Mouse (Mus musculus) midbrain, embryonic 15.5 days (tissue): ENCODE data around the gene Rpn2. TPM values are rescaled to one million over a fixed set of nuclear protein-coding genes. Genes with fewer than 3 reads are reported as not detected.

ENCODE experiments used
- ATAC-seq: fragments of 200-750 bp; cut with Nextera tagmentation; replicated peaks from 2 replicates; pipeline ENCODE4 v1.8.0; 2017; ENCODE audit warnings: moderate TSS enrichment
- H3K27ac ChIP-seq: fragments of 300-500 bp; sonication (generic); 2 replicates; pipeline ENCODE4 v1.5.1; 2015; ENCODE audit warnings: mild to moderate bottlenecking, inconsistent platforms
- H3K27me3 ChIP-seq: fragments of 300-500 bp; sonication (generic); replicated peaks from 2 replicates; pipeline ENCODE4 v1.6.1; 2015; ENCODE audit warnings: inconsistent platforms
- H3K36me3 ChIP-seq: fragments of 300-500 bp; sonication (generic); replicated peaks from 2 replicates; pipeline ENCODE4 v1.6.1; 2015; ENCODE audit warnings: inconsistent platforms
- H3K4me1 ChIP-seq: fragments of 300-500 bp; sonication (generic); 2 replicates; pipeline ENCODE4 v1.6.1; 2015; ENCODE audit warnings: inconsistent platforms
- H3K4me2 ChIP-seq: fragments of 300-500 bp; sonication (generic); 2 replicates; pipeline ENCODE4 v1.6.1; 2015; ENCODE audit warnings: inconsistent platforms, mild to moderate bottlenecking, moderate library complexity
- H3K4me3 ChIP-seq: fragments of 300-500 bp; sonication (generic); 2 replicates; pipeline ENCODE4 v1.5.1; 2015; ENCODE audit warnings: mild to moderate bottlenecking, inconsistent platforms
- H3K9ac ChIP-seq: fragments of 300-500 bp; sonication (generic); 2 replicates; pipeline ENCODE4 v1.6.1; 2015; ENCODE audit warnings: mild to moderate bottlenecking, inconsistent platforms
- H3K9me3 ChIP-seq: fragments of 300-500 bp; sonication (generic); 2 replicates; pipeline ENCODE4 v1.6.1; 2016; ENCODE audit warnings: inconsistent platforms
- WGBS: fragments of 180-500 bp; shearing (Covaris S2); methylation state at CpG from one replicate; pipeline ENCODE4 v1.1.7; 2015; ENCODE audit warnings: mixed read lengths; 5-methylcytosine and 5-hydroxymethylcytosine counted together
- polyA plus RNA-seq: library from polyadenylated mRNA; unstranded; fragments of >200 nt; fragmentation: Nextera tagmentation; extraction: Ambion mirVana; gene quantifications from 2 replicates; pipeline ENCODE4 v1.2.1, GENCODE M21; 2015

The Rpn2 gene
- polyA plus RNA-seq = 215 and 218 TPM in 2 replicates

GRCm38 (mm10) chr2:157278717-157279415, at the start of gene Rpn2:
Gene Rpn2, plus strand, starts transcription at chr2:157279017.
- Histone ChIP-seq H3K4me2 (peak within 1 kb of the TSS; percentile 57), H3K4me1 (peaks cover 23% of the 10 kb centered on the region), H3K27ac (peak within 1 kb of the TSS; percentile 95), H3K27me3 (no peaks in the 10 kb centered on the region), H3K36me3 (0 out of 2 replicates have a peak, but pooled peaks cover 5% of the 10 kb centered on the region), H3K4me3 (peak within 1 kb of the TSS; percentile 73), H3K9me3 (no peaks in the 10 kb centered on the region), H3K9ac (peak within 1 kb of the TSS; percentile 78)
- ATAC-seq = peak; percentile 100
- WGBS = under 1% methylated on average over 64 of the region's 64 CpGs

- H3K4me3 ChIP-seq = no peak overlapping the region
- 79% methylated on average over 8 of the region's 8 CpGs for WGBS
- no peaks in the 10 kb centered on the region for H3K36me3 ChIP-seq
- H3K27ac ChIP-seq = no peak overlapping the region
- H3K4me1 ChIP-seq = no peaks in the 10 kb centered on the region
- H3K9ac ChIP-seq = no peak overlapping the region
- no peak for ATAC-seq
- no peak overlapping the region for H3K4me2 ChIP-seq
- H3K9me3 ChIP-seq = no peaks in the 10 kb centered on the region
- H3K27me3 ChIP-seq = no peaks in the 10 kb centered on the region
Observed at GRCm38 (mm10) chr2:157235946-157236345, 42.9 kb upstream of the Rpn2 start.

- ATAC-seq = no peak
- Histone ChIP-seq H3K36me3 (no peaks in the 10 kb centered on the region), H3K9me3 (no peaks in the 10 kb centered on the region), H3K27ac (no peak overlapping the region), H3K4me1 (no peaks in the 10 kb centered on the region), H3K4me2 (no peak overlapping the region), H3K27me3 (no peaks in the 10 kb centered on the region), H3K9ac (no peak overlapping the region), H3K4me3 (no peak overlapping the region)
- 59% methylated on average over 5 of the region's 5 CpGs for WGBS
Observed at GRCm38 (mm10) chr2:157245001-157245400, 33.8 kb upstream of the Rpn2 start.

DNA sequence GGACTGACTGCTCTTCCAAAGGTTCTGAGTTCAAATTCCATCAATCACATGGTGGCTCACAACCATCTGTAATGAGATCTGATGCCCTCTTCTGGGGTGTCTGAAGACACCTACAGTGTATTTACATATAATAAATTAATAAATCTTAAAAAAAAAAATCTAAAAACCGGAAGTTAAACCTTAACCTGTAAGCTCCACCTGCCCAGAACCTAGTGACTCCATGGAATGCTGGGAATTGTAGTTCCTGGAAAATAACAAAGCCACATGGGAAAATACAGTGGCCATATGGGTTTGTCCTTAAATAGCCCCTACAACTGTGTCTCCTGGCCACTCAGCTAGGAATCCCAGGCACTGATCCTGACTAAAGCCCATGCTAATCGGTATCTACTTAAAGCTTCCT, 33.2 kb upstream of the Rpn2 start:
- Histone ChIP-seq H3K27me3 (no peaks in the 10 kb centered on the region), H3K4me3 (no peak overlapping the region), H3K4me1 (no peaks in the 10 kb centered on the region), H3K9ac (no peak overlapping the region), H3K27ac (no peak overlapping the region), H3K4me2 (no peak overlapping the region), H3K36me3 (no peaks in the 10 kb centered on the region), H3K9me3 (no peaks in the 10 kb centered on the region)
- 85% methylated on average over 2 of the region's 2 CpGs for WGBS
- no peak for ATAC-seq

DNA sequence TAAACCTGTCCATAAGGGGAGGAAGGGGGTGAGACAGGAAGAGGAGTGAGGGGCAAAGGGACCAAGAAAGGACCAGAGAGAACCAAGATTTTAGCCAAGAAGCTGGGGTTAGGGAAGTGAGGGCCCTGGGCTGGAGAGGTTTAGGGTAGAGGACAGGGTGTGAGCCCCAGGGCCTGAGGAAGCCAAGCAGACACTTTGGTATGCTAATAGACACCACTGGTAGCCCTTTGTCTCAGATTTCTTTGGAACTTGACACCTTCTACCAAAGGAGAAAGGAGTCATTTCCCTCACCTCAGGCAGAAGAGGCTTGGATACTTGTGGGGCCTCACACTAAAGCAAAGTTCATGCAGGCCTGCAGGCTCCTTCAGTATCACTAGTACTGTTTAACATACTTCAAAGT, 30.7 kb upstream of the Rpn2 start:
- Histone ChIP-seq H3K27me3 (no peaks in the 10 kb centered on the region), H3K36me3 (no peaks in the 10 kb centered on the region), H3K4me2 (no peak overlapping the region), H3K4me1 (no peaks in the 10 kb centered on the region), H3K4me3 (no peak overlapping the region), H3K9me3 (no peaks in the 10 kb centered on the region), H3K9ac (no peak overlapping the region), H3K27ac (no peak overlapping the region)
- ATAC-seq = no peak

GRCm38 (mm10) chr2:157259720-157260119, 19.1 kb upstream of the Rpn2 start:
- Histone ChIP-seq H3K4me1 (no peaks in the 10 kb centered on the region), H3K4me2 (no peak overlapping the region), H3K27me3 (no peaks in the 10 kb centered on the region), H3K9me3 (no peaks in the 10 kb centered on the region), H3K27ac (no peak overlapping the region), H3K4me3 (no peak overlapping the region), H3K36me3 (no peaks in the 10 kb centered on the region), H3K9ac (no peak overlapping the region)
- 1% methylated on average over 5 of the region's 5 CpGs for WGBS
- no peak for ATAC-seq

GRCm38 (mm10) chr2:157261930-157262329, 16.9 kb upstream of the Rpn2 start:
- no peak overlapping the region for H3K4me2 ChIP-seq
- no peak overlapping the region for H3K27ac ChIP-seq
- ATAC-seq = no peak
- WGBS = 76% methylated on average over 5 of the region's 5 CpGs
- no peaks in the 10 kb centered on the region for H3K9me3 ChIP-seq
- no peak overlapping the region for H3K4me3 ChIP-seq
- H3K36me3 ChIP-seq = no peaks in the 10 kb centered on the region
- H3K9ac ChIP-seq = no peak overlapping the region
- H3K27me3 ChIP-seq = no peaks in the 10 kb centered on the region
- H3K4me1 ChIP-seq = no peaks in the 10 kb centered on the region

DNA sequence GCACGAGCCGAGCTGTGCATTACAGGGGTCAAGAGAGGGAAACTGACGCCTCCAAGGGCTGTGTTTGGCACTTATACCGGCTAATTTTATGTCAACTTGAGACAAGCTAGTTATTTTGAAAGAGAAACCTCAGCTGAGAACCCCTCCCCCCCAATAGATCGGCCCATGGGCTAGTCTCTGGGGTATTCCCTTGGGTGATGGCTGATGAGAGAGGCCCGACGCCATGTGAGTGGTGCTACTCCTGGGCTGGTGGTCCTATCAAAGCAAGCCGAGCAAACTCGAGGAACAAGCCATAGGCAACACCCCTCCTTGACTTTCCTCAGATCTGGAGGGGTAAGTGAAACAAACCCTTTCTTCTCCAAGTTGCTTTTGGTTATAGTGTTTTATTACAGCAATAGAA, 16.3 kb upstream of the Rpn2 start:
- H3K4me2 ChIP-seq = no peak overlapping the region
- no peaks in the 10 kb centered on the region for H3K36me3 ChIP-seq
- H3K27me3 ChIP-seq = no peaks in the 10 kb centered on the region
- no peak overlapping the region for H3K4me3 ChIP-seq
- WGBS = 79% methylated on average over 9 of the region's 9 CpGs
- no peak overlapping the region for H3K9ac ChIP-seq
- H3K27ac ChIP-seq = no peak overlapping the region
- ATAC-seq = no peak
- H3K9me3 ChIP-seq = no peaks in the 10 kb centered on the region
- H3K4me1 ChIP-seq = no peaks in the 10 kb centered on the region

DNA sequence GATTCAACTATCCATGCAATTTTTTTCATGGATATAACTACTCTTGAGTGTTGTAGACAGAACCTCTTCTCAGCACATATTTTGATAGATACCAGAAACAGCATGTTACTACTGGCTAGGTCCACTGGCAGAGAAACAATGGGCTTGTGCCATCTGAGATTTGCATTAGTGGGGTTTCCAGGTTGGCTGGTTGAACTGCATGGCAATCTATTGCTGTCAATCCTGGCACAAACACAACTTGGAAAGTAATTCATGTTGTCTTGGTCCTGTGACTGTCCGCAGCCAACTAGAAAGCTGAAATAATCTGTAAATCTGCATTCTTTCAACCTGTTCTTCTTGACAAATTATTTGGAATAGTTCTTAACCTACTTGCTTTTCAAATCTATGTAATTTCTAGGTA, 15.7 kb upstream of the Rpn2 start:
- Histone ChIP-seq H3K9ac (no peak overlapping the region), H3K4me3 (no peak overlapping the region), H3K4me1 (no peaks in the 10 kb centered on the region), H3K27ac (no peak overlapping the region), H3K27me3 (no peaks in the 10 kb centered on the region), H3K9me3 (no peaks in the 10 kb centered on the region), H3K36me3 (no peaks in the 10 kb centered on the region), H3K4me2 (no peak overlapping the region)
- ATAC-seq = no peak
- 85% methylated on average over 1 of the region's 1 CpGs for WGBS

- H3K4me3 ChIP-seq = no peak overlapping the region
- WGBS = 86% methylated on average over 6 of the region's 6 CpGs
Observed at GRCm38 (mm10) chr2:157263832-157264231, 15.0 kb upstream of the Rpn2 start.

DNA sequence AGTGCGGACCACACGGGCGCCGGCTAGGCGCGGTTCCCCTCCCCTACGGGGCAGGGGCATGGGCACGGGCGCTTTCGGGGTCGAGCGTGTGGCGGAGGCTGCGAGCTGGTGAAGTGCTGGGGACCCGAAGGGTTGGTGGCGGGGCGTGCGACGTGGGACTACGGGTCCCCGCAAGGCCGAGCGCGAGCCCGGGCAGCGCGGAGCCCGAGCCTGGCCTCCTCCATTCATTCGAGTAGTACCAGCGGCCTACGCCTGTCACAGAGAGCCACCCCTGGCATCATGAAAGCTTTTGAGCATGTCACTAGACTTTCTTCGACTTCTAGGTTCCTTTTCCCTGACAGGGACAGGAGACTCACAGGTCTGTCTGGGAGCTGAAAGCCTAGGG, 591 bp downstream of the Rpn2 start, which contains the start of gene Mroh8:
Gene Mroh8 (minus strand): TSS at position 134 of the 385 bp plus-strand sequence.
- Histone ChIP-seq H3K27me3 (no peaks in the 10 kb centered on the region), H3K36me3 (0 out of 2 replicates have a peak, but pooled peaks cover 5% of the 10 kb centered on the region), H3K9ac (peak within 1 kb of the TSS; percentile 78), H3K4me2 (peak within 1 kb of the TSS; percentile 57), H3K27ac (peak within 1 kb of the TSS; percentile 95), H3K4me3 (peak within 1 kb of the TSS; percentile 73), H3K9me3 (no peaks in the 10 kb centered on the region), H3K4me1 (peaks cover 23% of the 10 kb centered on the region)
- ATAC-seq = peak; percentile 71
- under 1% methylated on average over 32 of the region's 32 CpGs for WGBS

More at GRCm38 (mm10) chr2:157263832-157264231, 15.0 kb upstream of the Rpn2 start:
- ATAC-seq = no peak
- Histone ChIP-seq H3K4me2 (no peak overlapping the region), H3K9me3 (no peaks in the 10 kb centered on the region), H3K27me3 (no peaks in the 10 kb centered on the region), H3K36me3 (no peaks in the 10 kb centered on the region), H3K4me1 (no peaks in the 10 kb centered on the region), H3K9ac (no peak overlapping the region), H3K27ac (no peak overlapping the region)

DNA sequence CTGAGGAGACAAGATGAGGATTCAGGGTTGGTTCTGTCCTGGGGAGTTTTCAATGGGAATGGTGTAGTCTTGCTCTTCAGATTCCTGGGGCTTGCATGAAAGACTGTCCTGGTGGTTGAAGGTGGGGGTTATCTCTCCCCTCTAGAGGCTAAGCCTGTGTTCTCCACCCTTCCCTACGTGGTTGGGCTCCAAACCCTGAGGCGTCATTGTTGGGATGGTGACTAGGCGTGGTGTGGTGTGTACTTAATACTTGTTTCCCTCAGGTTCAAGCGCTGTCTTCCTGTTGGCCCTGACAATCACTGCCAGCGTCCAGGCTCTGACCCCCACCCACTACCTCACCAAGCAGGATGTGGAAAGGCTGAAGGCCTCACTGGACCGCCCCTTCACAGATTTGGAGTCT, 4.5 kb downstream of the Rpn2 start:
- Histone ChIP-seq H3K9me3 (no peaks in the 10 kb centered on the region), H3K36me3 (peaks cover 16% of the 10 kb centered on the region), H3K27me3 (no peaks in the 10 kb centered on the region), H3K4me3 (no peak overlapping the region), H3K27ac (no peak overlapping the region), H3K4me1 (peaks cover 24% of the 10 kb centered on the region), H3K9ac (no peak overlapping the region), H3K4me2 (no peak overlapping the region)
- no peak for ATAC-seq
- WGBS = 95% methylated on average over 6 of the region's 6 CpGs

DNA sequence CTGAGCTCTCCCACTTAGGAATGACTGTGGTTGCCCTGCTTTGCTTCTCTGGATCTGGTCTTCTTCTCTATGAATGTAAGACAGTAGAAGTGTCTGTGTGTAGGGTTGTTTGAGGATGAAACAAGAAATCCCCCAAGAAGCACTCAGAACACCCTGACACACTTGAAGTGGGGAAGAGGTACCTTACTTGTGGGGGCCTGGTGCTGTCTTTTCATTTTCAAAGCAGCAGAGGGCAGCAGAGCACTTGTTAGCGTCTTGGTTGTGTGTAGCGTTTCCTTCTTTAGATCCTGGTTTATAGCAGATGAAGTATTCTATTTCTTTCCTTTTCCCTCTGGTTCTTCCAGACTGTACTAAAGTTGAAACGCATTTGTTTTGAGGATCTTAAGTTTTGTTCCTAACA, 8.7 kb downstream of the Rpn2 start:
- H3K27me3 ChIP-seq = no peaks in the 10 kb centered on the region
- WGBS = 23% methylated on average over 3 of the region's 3 CpGs
- no peaks in the 10 kb centered on the region for H3K9me3 ChIP-seq
- H3K9ac ChIP-seq = no peak overlapping the region
- peaks cover 5% of the 10 kb centered on the region; the same call in 1 of the 2 replicates for H3K4me1 ChIP-seq
- no peak; the same call in 1 of the 2 replicates for ATAC-seq
- H3K4me3 ChIP-seq = no peak overlapping the region
- no peak overlapping the region for H3K27ac ChIP-seq
- peaks cover 38% of the 10 kb centered on the region for H3K36me3 ChIP-seq
- H3K4me2 ChIP-seq = no peak overlapping the region
